Mouse (Mus musculus): ENCODE results near the gene Egfem1.

DNA sequence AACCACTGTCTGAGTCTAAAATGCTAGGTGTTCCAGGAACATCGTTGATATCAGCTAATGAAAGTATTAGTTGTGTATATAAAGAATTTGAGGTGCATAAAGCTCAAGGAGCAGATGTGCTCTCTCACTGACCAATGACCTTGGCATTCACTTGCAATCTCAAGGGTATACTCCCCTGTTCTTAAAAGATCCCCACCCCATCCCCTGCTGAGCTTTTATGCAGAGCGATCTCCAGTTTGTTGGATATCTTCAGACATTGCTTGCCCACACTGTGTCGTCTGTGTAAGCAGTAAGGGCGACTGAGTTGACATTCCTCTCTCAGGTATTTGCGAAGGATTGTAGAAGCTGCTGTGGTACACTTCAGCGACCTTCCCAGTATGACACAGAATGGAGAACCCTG lies 108.4 kb downstream of the Egfem1 start:
- no peak for TF ChIP-seq POLR2A (IDR thresholded peaks at IDR 0.05; ENCODE audit: borderline replicate concordance, low read depth, low read length)
- TF ChIP-seq CTCF (IDR thresholded peaks at IDR 0.05; ENCODE audit: low read depth, low read length): no peak

Data from bone marrow macrophage, adult 2 months (primary cell).